Mouse (Mus musculus) bone marrow, adult 2 months (tissue): ENCODE results near the gene Ric1.

Experiments used
- CTCF ChIP-seq: fragments of 200-500 bp; IDR thresholded peaks from 2 replicates; pipeline ENCODE4 v1.5.1; 2011; ENCODE audit warnings: low read length, control low read depth; ENCODE audit not compliant: control insufficient read depth, insufficient read depth
- POLR2A ChIP-seq: fragments of 200-500 bp; IDR thresholded peaks from 2 replicates; pipeline ENCODE4 v1.6.1; 2011; ENCODE audit warnings: low read depth, mild to moderate bottlenecking, control low read depth, low read length, borderline replicate concordance; ENCODE audit not compliant: control insufficient read depth

- TF ChIP-seq POLR2A (no peak), CTCF (no peak)
These were observed 18.0 kb upstream of the Ric1 start for GRCm38 (mm10) chr19:29504131-29504530.
